Mouse (Mus musculus) liver, adult 2 months (tissue): Measurements from ENCODE around the gene Polr3h. TPM values are rescaled to one million over a fixed set of nuclear protein-coding genes. Genes with fewer than 3 reads are reported as not detected.

Experiments used
- DNase-seq: peaks from one replicate; pipeline ENCODE4 v3.0.0-alpha.2; 2011; ENCODE audit warnings: low read depth, low spot score; ENCODE audit errors: extremely low read depth
- H3K27ac ChIP-seq: fragments of 200-500 bp; replicated peaks from 2 replicates; pipeline ENCODE4 v1.5.1; 2012; ENCODE audit warnings: low read depth, mild to moderate bottlenecking, control low read depth, inconsistent platforms, low read length; ENCODE audit not compliant: insufficient read depth
- H3K27me3 ChIP-seq: fragments of 200-500 bp; 2 replicates; pipeline ENCODE4 v1.6.1; 2012; ENCODE audit warnings: mild to moderate bottlenecking, moderate library complexity, low read length, inconsistent platforms; ENCODE audit not compliant: control insufficient read depth, insufficient read depth
- H3K36me3 ChIP-seq: fragments of 200-500 bp; 2 replicates; pipeline ENCODE4 v1.6.1; 2012; ENCODE audit warnings: low read length, inconsistent platforms; ENCODE audit not compliant: control insufficient read depth, insufficient read depth
- H3K4me1 ChIP-seq: fragments of 200-500 bp; 2 replicates; pipeline ENCODE4 v1.6.1; 2011; ENCODE audit warnings: low read length; ENCODE audit not compliant: control insufficient read depth, insufficient read depth
- H3K4me3 ChIP-seq: fragments of 200-500 bp; 2 replicates; pipeline ENCODE4 v1.5.1; 2011; ENCODE audit warnings: low read depth, mild to moderate bottlenecking, control low read depth, low read length, moderate library complexity; ENCODE audit not compliant: insufficient read depth
- H3K79me2 ChIP-seq: fragments of 200-500 bp; 2 replicates; pipeline ENCODE4 v1.6.1; 2012; ENCODE audit warnings: inconsistent platforms, mild to moderate bottlenecking, low read length, moderate library complexity; ENCODE audit not compliant: control insufficient read depth, insufficient read depth
- H3K9ac ChIP-seq: fragments of 200-500 bp; 2 replicates; pipeline ENCODE4 v1.6.1; 2012; ENCODE audit warnings: low read depth, mild to moderate bottlenecking, control low read depth, inconsistent platforms, low read length
- CTCF ChIP-seq: fragments of 200-500 bp; IDR thresholded peaks from 2 replicates; pipeline ENCODE4 v1.5.1; 2011; ENCODE audit warnings: low read depth, low read length, control low read depth
- POLR2A ChIP-seq: fragments of 200-500 bp; IDR thresholded peaks from 2 replicates; pipeline ENCODE4 v1.6.1; 2011; ENCODE audit warnings: low read length, control low read depth; ENCODE audit not compliant: insufficient read depth; ENCODE audit errors: extremely low read depth
- WGBS: fragments of 180-500 bp; shearing (Covaris S2); methylation state at CpG from one replicate; pipeline ENCODE4 v1.1.7; 2018; 5-methylcytosine and 5-hydroxymethylcytosine counted together
- polyA plus RNA-seq: library from polyadenylated mRNA; depleted of rRNA; stranded (reverse); fragments of >200 nt; gene quantifications from 2 replicates; pipeline ENCODE4 v1.2.3, GENCODE M21; 2012
- total RNA-seq: library from RNA; depleted of rRNA; stranded (reverse); fragments of >200 nt; gene quantifications from 2 replicates; pipeline ENCODE4 v1.2.3, GENCODE M21; 2014

Gene Polr3h
- total and polyA plus RNA-seq, 2 experiments = 6.4 to 8.3 TPM

DNA sequence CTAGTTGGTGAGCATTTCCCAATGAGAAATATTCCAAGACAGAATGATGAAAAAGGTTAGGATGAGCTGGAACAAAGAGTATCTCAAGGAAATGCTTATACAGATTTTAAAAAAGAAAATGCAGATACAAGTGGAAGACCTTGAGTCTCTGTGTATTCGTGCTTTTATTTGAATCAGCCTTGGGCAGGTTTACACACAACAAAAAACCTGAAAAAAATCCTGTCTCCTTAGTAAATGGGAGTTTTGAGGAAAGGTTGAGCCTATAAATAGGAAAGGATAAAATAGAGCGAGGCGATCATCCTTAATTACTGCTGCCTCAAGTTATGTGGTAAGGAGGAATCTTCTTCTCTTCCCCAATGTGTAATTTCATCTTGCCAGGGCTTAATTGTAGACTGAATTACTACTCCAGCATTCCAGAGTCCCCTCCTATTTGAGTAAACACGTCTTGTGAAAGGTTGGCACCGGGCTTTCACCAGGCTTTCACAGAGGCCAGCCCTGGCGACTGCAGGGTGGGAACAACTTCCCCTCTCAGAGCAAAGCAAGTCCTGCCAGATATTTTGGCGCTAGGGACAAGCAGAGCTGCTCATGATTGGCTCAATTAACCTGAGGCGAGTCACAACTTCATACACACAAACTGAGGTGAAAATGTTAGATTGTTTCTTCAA is 65.4 kb downstream of the Polr3h start:
- H3K27ac ChIP-seq = peak overlapping the region; percentile 50
- WGBS = 16% methylated on average over 8 of the region's 8 CpGs
- peak; percentile 91 for DNase-seq
- H3K4me1 ChIP-seq = no peaks in the 10 kb centered on the region
- peaks cover 11% of the 10 kb centered on the region for H3K36me3 ChIP-seq
- H3K79me2 ChIP-seq = peaks cover 16% of the 10 kb centered on the region
- H3K27me3 ChIP-seq = no peaks in the 10 kb centered on the region
- TF ChIP-seq POLR2A (no peak), CTCF (no peak)
- no peak overlapping the region for H3K4me3 ChIP-seq
- H3K9ac ChIP-seq = peak overlapping the region; percentile 16

GRCm38 (mm10) chr15:81859330-81860255 is 66.4 kb downstream of the Polr3h start:
- DNase-seq = peak; percentile 98
- Histone ChIP-seq H3K4me3 (peak overlapping the region; percentile 90), H3K79me2 (peaks cover 20% of the 10 kb centered on the region), H3K36me3 (peaks cover 2% of the 10 kb centered on the region; the same call in 1 of the 2 replicates), H3K27me3 (no peaks in the 10 kb centered on the region), H3K27ac (peak overlapping the region; percentile 97), H3K4me1 (peaks cover 4% of the 10 kb centered on the region), H3K9ac (peak overlapping the region; percentile 89)
- TF ChIP-seq CTCF = no peak
- 0 out of 2 replicates have a peak, but pooled peaks have one; percentile 14 for TF ChIP-seq POLR2A
- under 1% methylated on average over 39 of the region's 39 CpGs for WGBS

- WGBS = under 1% methylated on average over 44 of the region's 44 CpGs
- H3K27me3 ChIP-seq = no peaks in the 10 kb centered on the region
- H3K9ac ChIP-seq = peak within 1 kb of the TSS; percentile 97
- DNase-seq = peak; percentile 72
- no peaks in the 10 kb centered on the region; the same call in 1 of the 2 replicates for H3K36me3 ChIP-seq
- TF ChIP-seq POLR2A (0 out of 2 replicates have a peak, but pooled peaks have one; percentile 9), CTCF (no peak)
- peaks cover 4% of the 10 kb centered on the region for H3K4me1 ChIP-seq
- peaks cover 20% of the 10 kb centered on the region for H3K79me2 ChIP-seq
- peak within 1 kb of the TSS; percentile 97 for H3K27ac ChIP-seq
- H3K4me3 ChIP-seq = peak within 1 kb of the TSS; percentile 90
Measured at GRCm38 (mm10) chr15:81858517-81859329, 67.3 kb downstream of the Polr3h start, which contains the start of gene Tob2. Gene Tob2 (minus strand): TSS chr15:81858796.

DNA sequence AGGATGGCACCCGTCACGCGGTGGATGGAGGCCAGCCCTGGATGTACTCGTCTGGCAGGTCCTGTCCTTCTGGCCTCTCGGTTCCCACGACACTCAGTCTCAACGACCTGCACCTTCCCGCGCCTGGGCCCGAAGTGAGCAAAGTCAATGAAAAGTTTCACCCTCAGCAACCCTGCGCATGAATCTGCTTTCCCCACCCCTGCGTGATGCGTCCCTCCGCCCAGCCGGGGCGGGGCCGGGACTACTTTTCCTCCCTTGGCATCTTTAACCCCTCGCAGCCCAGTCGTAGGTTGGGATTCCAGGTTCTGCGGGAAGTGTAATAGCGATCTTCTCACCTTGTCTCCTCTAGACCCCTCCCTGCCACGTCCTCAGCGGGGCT is 67.9 kb downstream of the Polr3h start:
- Histone ChIP-seq H3K9ac (peak overlapping the region; percentile 97), H3K4me3 (peak overlapping the region; percentile 90), H3K27ac (peak overlapping the region; percentile 97), H3K36me3 (no peaks in the 10 kb centered on the region; the same call in 1 of the 2 replicates), H3K27me3 (no peaks in the 10 kb centered on the region), H3K79me2 (peaks cover 20% of the 10 kb centered on the region), H3K4me1 (peaks cover 8% of the 10 kb centered on the region)
- DNase-seq = peak; percentile 90
- TF ChIP-seq POLR2A (peak; percentile 100), CTCF (no peak)
- under 1% methylated on average over 23 of the region's 23 CpGs for WGBS

DNA sequence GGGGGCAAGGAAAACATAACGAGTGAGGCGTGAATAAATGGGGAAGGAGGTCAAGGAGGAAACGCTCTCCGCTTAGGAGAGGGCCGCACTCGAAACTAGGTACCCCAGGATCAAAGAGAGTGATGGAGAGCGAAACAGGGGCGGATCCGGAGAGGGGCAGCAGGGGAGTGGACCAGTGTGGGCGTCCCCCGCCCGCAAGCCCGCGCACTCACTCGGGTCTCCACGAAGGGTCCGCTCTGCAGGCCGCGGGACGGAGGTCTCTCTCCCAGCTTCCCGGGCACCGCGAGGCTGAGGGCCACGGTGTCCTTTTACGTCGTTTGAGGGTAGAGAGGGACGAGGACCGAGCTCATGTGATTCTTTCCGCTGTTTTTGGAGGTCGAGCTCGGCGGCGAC is 68.3 kb downstream of the Polr3h start:
- WGBS = 0% methylated on average over 33 of the region's 33 CpGs
- TF ChIP-seq POLR2A (no peak), CTCF (no peak)
- no peak for DNase-seq
- Histone ChIP-seq H3K27me3 (no peaks in the 10 kb centered on the region), H3K4me1 (peaks cover 10% of the 10 kb centered on the region), H3K36me3 (no peaks in the 10 kb centered on the region; the same call in 1 of the 2 replicates), H3K79me2 (peaks cover 22% of the 10 kb centered on the region), H3K9ac (peak overlapping the region; percentile 97), H3K4me3 (peak overlapping the region; percentile 90), H3K27ac (peak overlapping the region; percentile 95)
